Mouse (Mus musculus) layer of hippocampus, adult 2 months (tissue): ENCODE data around the gene Ninl. TPM values are rescaled to one million over a fixed set of nuclear protein-coding genes. Genes with fewer than 3 reads are reported as not detected.

Source experiments
- DNase-seq, 2 experiments: peaks; one replicate each; pipeline ENCODE4 v3.0.0; 2022; ENCODE audit warnings: low spot score in 2 of 2
- H3K27ac ChIP-seq: fragments of 200-600 bp; 2 replicates; pipeline ENCODE4 v1.8.1; 2022
- H3K4me3 ChIP-seq: fragments of 200-600 bp; 2 replicates; pipeline ENCODE4 v1.8.1; 2022; ENCODE audit warnings: mild to moderate bottlenecking
- CTCF ChIP-seq: fragments of 200-600 bp; conservative IDR thresholded peaks from 2 replicates; pipeline ENCODE4 v1.8.1; 2022; ENCODE audit warnings: antibody characterized with exemption, mild to moderate bottlenecking, moderate library complexity
- total RNA-seq, 2 experiments: library from RNA; stranded (reverse); gene quantifications; 2 replicates each; pipeline ENCODE4 v1.2.3; 2021

Gene Ninl
- total RNA-seq, 2 experiments from 2014 or later: 5.4 to 6.7 TPM

DNA sequence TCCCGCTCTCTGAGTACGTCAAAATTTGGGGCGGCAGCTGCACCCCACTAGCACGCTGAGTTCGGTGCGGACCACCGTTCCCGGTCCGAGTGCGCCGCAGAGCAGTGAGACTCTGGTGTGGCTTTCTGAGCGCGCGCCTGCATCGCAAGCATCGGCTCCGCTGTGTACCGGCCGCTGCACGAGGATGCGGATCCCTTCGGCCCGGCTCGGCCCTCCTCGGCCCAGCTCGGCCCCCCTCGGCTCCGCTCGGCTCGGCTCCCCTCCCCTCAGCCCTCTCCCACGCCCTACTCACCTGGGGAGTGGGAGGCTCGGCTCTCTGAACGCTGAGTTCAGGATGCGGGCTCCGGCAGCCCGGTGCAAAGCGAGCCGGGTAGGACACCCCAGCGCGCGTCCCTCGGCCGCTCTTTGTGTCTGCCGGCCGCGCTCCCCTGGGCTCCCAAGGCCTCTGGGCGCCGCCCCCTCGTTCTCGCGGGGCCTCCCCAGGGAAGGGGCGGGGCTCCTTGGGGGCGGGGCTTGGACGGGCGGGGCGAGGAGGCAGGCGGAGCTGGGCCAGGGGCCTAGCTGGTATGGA is 30.2 kb downstream of the Ninl start:
- Histone ChIP-seq H3K27ac (peak overlapping the region; percentile 67), H3K4me3 (peak overlapping the region; percentile 87)
- DNase-seq: peak; percentile 51 to 70
- TF ChIP-seq CTCF: no peak

DNA sequence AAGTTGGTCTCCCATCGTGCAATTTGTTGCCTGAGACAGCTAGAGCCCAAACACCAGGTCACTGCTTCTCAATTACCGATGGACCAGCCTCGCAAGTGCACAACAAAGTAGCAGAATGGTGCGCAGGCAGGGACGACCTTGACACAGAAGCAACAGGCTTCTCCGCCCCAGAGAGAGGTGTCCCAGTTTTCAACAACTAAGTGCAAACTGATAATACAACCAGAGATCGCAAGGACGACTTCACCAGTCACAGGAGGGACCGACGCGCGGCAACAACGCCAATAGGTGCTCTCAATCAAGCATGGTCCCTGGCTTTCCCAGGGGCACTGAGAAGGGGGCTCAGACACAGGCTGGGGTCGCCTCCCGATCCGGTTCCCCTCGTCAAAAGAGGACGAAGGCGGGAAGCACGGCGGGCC is 30.7 kb downstream of the Ninl start:
- DNase-seq: no peak
- Histone ChIP-seq H3K4me3 (peak overlapping the region; percentile 87), H3K27ac (peak overlapping the region; percentile 67)
- no peak for TF ChIP-seq CTCF

DNA sequence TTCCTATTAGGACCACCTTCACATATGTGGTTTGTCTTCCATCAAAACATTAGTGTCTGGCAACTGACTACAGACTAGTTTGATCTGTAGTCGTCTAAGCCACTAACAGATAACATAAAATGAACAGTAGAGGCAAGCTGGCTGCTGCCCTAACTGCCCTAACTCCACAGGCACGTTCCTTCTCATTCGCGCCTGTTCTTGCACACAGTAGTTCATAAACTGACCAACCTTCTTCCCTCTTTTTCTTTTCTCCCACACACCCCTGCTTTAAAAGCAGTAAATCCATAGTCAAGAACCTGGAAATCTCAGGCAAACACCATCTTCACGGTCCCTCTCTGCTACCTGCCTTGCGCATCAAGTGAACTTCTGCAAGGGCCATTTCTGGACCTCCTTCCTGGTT is 31.2 kb downstream of the Ninl start:
- Histone ChIP-seq H3K27ac (no peak overlapping the region), H3K4me3 (peak overlapping the region; percentile 87)
- DNase-seq: no peak
- TF ChIP-seq CTCF: no peak

DNA sequence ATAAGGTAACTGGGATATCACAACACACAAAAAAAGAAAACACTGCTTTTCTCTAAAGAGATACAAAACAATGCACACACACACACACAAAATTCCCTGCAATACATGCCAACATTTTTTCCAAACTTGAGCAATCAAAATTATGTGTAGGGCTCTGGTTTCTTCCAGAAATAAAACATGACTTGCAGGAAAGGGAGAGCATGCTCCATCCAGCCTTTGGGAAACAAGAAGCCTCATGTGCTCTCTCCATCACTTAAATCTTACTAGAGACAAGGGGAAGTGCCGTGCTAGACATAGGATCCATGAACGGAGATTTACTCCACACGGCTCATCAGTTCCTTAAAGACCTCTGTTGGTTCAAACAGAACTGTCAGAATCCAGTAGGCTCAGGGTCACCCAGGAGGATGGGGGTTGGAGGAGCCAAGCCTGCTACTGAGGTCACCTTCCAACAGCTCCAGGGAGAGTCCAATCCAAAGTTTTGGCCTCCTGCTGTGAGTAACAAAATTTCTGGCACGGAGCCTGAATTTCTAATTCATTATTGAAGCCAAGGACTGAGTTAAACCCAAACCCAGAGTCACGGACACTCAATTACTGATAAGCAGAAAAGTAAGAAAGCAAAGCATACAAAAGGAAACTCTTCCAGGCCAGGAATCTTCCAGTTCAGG is 32.8 kb downstream of the Ninl start:
- H3K4me3 ChIP-seq: no peak overlapping the region
- no peak for TF ChIP-seq CTCF

DNA sequence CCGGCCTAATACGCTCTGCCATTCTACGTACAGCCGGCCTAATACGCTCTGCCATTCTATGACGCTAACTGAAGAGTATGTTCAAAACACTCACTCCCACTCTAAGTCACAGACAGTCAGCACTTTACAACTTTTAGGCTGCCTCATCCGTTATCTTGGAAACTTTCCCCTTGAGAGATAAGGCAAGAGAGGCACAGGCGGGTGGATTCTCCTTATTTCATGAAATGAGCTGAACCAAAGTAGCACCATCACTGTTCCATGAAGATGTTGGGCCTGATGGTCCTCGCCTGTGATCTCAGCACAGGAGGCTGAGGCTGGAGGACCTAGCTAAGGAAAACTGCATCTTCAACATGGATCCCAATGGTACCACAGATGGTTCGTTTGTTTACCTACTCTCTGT is 34.8 kb downstream of the Ninl start:
- H3K4me3 ChIP-seq: no peak overlapping the region
- no peak for TF ChIP-seq CTCF

More for the DNA sequence above, 32.8 kb downstream of the Ninl start:
- no peak overlapping the region for H3K27ac ChIP-seq
- no peak for DNase-seq

DNA sequence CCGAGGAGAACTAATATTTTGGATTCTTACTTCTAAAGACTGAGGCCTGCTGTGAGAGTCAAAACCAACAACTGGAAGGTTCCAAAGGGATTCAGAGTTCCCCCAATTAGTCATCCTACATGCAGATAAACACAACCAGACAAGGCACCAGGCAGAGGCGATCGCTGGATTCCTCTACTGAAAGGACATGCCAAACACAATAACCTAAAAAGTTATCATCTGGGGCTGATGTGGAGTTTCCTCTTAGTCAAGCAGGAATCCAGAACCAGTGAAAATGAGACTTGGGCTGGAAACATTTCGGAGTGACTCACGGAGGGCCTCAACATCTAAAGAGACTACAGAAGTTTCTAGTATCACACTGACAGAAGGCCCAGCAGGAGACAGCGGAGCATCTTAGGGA is 35.4 kb downstream of the Ninl start:
- DNase-seq: no peak
- no peak overlapping the region for H3K4me3 ChIP-seq
- H3K27ac ChIP-seq: no peak overlapping the region
- TF ChIP-seq CTCF: no peak

More for the DNA sequence above, 34.8 kb downstream of the Ninl start:
- DNase-seq: no peak
- H3K27ac ChIP-seq: no peak overlapping the region

DNA sequence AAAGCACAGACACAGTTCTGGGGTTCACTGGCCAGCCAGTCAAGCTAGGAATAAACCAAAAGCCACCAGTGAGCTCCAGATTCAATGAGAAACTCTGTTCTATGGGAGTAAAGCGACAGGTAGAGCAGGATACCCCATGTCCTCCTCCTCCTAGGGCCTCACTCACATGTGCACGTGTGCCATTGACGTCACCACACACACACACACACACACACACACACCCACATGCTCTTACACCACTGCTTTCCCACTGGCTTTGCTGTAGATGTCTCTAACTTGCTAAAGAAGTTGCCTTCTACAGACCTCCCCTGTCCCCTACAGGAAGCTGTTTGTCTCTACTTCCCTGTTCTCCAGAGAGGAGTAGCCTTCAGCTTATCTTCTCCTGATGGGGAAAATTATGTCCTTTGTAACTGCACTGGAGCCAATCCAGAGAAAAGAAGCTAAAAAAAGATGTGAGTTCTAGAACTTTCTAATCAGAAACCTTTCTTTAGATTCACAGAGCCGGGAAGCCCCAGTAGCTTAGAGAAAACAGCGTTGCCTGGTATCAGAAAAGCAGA is 37.5 kb downstream of the Ninl start:
- Histone ChIP-seq H3K27ac (no peak overlapping the region), H3K4me3 (no peak overlapping the region)
- DNase-seq: no peak
- no peak for TF ChIP-seq CTCF

DNA sequence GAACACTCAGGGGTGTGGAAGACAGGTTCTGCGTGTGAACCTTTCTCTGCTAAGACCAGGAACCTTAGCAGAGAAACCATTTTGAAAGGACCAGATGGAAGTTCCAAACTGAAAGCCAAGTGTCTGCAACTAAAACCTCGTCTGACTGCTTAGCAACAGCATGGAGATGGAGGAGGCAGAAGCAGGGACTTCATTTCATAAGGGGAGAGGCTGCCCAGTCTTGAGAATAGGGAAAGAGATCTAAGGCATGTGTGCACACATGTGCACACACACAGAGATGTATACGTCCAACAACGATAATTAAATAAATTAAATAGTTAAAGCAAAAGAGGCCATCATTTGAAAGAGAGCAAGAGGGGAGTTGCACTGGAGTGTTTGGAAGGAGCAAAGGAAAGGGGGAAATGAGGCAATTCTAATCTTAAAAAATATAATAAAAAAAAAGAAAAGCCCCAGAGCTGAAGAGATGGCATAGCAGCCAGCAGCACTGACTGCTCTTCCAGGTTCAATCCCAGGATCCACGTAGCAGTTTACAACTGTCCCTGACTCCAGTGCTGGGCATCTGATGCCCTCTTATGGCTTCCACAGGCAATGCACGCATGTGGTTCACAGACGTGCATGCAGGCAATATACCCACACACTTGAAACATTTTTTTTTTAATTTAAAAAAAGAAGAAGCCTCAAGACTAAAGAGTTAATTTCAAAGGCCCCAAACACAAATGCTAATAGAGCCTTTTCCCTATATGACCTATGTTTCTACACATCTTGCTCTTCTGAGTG is 38.6 kb downstream of the Ninl start:
- DNase-seq: peak; percentile 47 to 66
- TF ChIP-seq CTCF: peak; percentile 90
- H3K4me3 ChIP-seq: no peak overlapping the region
- no peak overlapping the region for H3K27ac ChIP-seq

DNA sequence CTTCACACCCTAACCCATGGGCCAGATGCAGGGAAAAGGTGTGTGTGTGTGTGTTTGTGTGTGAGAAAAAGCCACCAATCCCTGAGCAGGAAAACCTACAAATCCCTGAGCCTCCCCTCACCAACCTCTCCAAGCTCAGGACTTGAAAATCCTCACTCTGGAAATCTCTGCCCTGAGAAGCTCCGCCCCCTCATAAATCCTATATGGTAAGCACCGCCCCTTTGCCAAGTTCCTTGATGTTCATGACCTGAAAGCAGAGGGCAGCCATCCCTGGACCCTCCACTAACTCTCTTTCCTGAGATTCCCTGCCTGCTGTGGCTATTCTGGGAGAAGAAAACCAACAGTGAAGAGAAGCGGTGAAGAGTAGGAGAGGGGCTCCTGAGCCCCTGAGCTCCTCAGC is 40.2 kb downstream of the Ninl start:
- Histone ChIP-seq H3K4me3 (no peak overlapping the region), H3K27ac (no peak overlapping the region)
- DNase-seq: no peak
- TF ChIP-seq CTCF: no peak

DNA sequence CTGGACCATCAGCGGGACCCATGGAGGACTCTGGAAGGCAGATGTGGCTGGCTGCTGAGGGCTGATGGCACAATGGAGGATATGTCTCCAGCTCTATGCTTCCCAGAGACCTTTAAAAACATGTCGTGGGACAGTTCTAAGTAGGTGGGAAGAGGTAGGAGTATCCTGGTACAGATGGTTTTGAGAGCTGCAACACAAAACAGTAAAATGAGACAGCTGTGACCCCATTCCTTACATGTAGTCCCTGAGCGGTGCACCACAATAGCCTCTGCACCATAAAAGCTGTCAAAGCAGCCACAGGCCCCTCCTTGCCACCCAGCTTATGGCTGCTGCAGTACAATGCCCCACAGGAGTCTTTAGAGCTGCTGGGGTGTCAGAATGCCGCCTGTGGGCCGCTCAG is 41.6 kb downstream of the Ninl start:
- no peak overlapping the region for H3K4me3 ChIP-seq
- TF ChIP-seq CTCF: no peak
- H3K27ac ChIP-seq: no peak overlapping the region
- no peak for DNase-seq

DNA sequence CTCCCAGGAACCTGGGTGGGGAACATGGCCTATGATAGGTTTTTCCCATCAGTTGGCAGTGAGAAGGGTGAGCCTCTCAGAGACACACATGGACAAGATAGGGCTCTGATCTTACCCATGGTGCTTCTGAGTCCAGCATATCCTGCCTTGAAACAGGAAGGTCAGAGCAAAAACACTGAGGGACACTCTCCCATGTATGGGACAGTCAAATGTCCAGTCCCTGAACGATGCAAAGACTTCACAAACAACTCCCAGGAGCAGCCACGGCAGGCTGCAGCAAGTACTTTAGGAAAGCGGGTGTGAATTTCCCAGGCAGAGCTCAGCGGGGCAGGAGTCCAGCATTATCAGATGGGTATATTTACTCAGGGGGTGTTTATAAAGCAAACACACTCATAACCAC is 43.9 kb downstream of the Ninl start:
- DNase-seq: no peak
- Histone ChIP-seq H3K27ac (no peak overlapping the region), H3K4me3 (no peak overlapping the region)
- no peak for TF ChIP-seq CTCF

DNA sequence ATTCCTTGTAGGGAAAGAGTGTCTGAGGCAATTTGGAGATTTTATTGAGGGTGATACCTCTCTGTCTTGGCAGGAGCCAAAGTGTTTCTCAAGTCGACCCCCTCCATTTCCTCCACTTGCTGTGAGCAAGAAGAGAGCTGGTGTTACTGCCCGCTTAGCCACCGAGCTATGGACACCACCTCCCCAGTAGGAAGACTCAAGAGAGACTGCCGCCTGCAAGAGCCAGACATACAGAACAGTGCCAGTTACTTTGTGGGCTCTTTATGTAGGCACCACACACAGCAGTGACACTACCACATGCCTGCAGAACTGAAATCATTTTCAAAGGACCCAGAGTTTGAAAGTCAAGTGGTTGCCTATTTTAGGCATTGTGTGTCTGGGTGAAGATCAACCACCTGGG is 48.1 kb downstream of the Ninl start:
- no peak overlapping the region for H3K27ac ChIP-seq
- no peak overlapping the region for H3K4me3 ChIP-seq
- no peak for DNase-seq
- no peak for TF ChIP-seq CTCF

DNA sequence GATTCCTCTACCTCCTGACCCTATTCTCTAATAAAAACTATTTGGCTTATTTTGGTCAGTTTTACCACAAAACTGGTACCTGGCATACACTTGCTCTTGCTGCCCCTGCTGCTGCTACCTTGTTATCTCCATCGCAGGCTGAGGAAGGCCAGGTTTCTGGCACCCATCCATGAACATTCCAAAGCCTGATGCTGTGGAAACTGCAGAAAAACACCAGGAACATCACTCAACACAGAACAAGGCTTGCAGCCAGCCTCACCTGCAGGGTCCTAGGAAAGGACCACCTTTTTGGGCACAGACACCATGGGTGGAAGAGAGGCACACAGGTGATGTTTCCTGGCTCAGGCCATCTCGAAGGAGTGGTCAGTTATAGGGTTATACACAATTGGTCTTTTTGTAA is 48.7 kb downstream of the Ninl start:
- TF ChIP-seq CTCF: no peak
- Histone ChIP-seq H3K27ac (no peak overlapping the region), H3K4me3 (no peak overlapping the region)
- DNase-seq: no peak
